Mouse (Mus musculus) small intestine, adult 2 months (tissue): Measurements from ENCODE around the gene Slc7a6.

Source experiments
- CTCF ChIP-seq: fragments of 200-500 bp; IDR thresholded peaks from 2 replicates; pipeline ENCODE4 v1.5.1; 2012; ENCODE audit warnings: low read depth, mild to moderate bottlenecking, control low read depth, inconsistent platforms, low read length, moderate library complexity, mixed read lengths; ENCODE audit not compliant: insufficient replicate concordance, insufficient read length; ENCODE audit errors: extremely low read depth
- POLR2A ChIP-seq: fragments of 200-500 bp; IDR thresholded peaks from 2 replicates; pipeline ENCODE4 v1.6.1; 2012; ENCODE audit warnings: low read depth, mild to moderate bottlenecking, control low read depth, inconsistent platforms, low read length, moderate library complexity

DNA sequence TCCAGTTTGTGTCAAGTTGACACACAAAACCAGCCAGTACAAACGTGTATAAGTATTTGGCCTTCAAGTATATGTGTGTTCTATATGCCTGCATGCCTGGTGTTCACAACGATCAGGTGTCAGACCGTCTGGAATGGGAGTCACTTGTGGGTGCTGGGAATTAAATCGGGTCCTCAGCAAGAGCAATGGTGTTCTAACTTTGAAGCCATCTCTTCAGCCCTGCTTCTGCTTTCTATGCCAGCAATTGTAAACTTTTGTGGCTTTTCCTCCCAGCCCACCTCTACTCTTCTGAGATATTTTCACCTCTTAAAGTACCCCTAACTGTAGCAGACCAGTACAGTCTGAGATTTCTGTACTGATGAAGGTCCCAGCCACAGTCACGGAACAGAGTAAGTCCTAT lies 28.5 kb upstream of the Slc7a6 start:
- TF ChIP-seq POLR2A (no peak), CTCF (no peak)
